Mouse (Mus musculus) olfactory bulb, adult 2 months (tissue): ENCODE results near the gene Ddx55. TPM values are rescaled to one million over a fixed set of nuclear protein-coding genes. Genes with fewer than 3 reads are reported as not detected.

Experiments
- H3K27ac ChIP-seq: fragments of 200-500 bp; 2 replicates; pipeline ENCODE4 v1.5.1; 2012; ENCODE audit warnings: low read depth, low read length; ENCODE audit not compliant: insufficient read depth
- H3K4me1 ChIP-seq: fragments of 200-500 bp; 2 replicates; pipeline ENCODE4 v1.6.1; 2012; ENCODE audit warnings: low read length; ENCODE audit not compliant: control insufficient read depth, insufficient read depth
- H3K4me3 ChIP-seq: fragments of 200-500 bp; 2 replicates; pipeline ENCODE4 v1.5.1; 2012; ENCODE audit warnings: mild to moderate bottlenecking, low read depth, low read length, moderate library complexity; ENCODE audit not compliant: insufficient read depth
- CTCF ChIP-seq: fragments of 200-500 bp; IDR thresholded peaks from 2 replicates; pipeline ENCODE4 v1.5.1; 2012; ENCODE audit warnings: low read depth, mild to moderate bottlenecking, low read length, moderate library complexity; ENCODE audit not compliant: insufficient read depth
- POLR2A ChIP-seq: fragments of 200-500 bp; IDR thresholded peaks from 2 replicates; pipeline ENCODE4 v1.6.1; 2012; ENCODE audit warnings: mild to moderate bottlenecking, low read depth, low read length, moderate library complexity; ENCODE audit not compliant: insufficient read depth
- WGBS: fragments of 180-500 bp; shearing (Covaris S2); methylation state at CpG from one replicate; pipeline ENCODE4 v1.1.7; 2018; 5-methylcytosine and 5-hydroxymethylcytosine counted together
- polyA plus RNA-seq: library from polyadenylated mRNA; stranded (reverse); fragments of >200 nt; gene quantifications from 2 replicates; pipeline ENCODE4 v1.2.4, GENCODE M21; 2012; ENCODE audit warnings: low replicate concordance; ENCODE audit not compliant: missing spikeins, insufficient read depth, insufficient read length

The Ddx55 gene
- not detected in 2 replicates for polyA plus RNA-seq

DNA sequence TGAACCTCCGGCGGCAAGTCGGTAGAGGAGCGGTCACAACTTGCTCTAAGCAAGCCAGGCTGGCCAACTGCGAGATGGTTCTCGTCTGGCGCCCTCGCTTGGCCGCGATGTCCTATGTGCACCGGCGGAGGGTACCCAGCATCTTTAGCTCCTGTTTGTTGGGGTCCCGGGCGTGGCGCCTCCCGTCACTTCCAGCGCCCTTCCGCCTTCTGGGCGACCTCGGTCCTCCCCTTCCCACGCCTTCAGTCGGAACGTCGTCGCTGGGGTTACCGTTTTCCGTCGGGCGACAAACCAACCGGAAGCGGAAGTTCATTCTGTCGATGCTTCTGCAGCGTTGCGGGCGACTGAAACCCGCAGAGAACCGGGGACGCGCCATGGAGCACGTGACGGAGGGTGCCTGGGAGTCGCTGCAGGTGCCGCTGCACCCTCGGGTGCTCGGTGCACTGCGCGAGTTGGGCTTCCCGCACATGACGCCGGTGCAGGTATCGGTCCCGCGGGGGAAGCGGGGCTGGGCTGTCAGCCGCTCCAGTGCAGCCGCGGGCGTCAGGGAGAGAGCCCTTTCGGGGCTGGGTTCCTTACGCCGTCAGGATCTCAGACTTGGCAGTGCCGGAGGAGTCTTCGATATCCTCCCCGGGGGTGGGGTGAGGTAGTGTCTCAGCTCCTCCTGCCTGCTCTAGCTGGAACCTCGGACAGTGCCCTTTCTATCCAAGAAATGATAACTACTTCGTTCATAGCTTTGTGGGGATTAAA lies at the start of gene Ddx55:
Ddx55 (plus strand) TSS at position 307 of the 750 bp plus-strand sequence.
- Histone ChIP-seq H3K4me3 (peak within 1 kb of the TSS; percentile 86), H3K4me1 (peaks cover 2% of the 10 kb centered on the region; the same call in 1 of the 2 replicates), H3K27ac (peak within 1 kb of the TSS; percentile 56; the same call in 1 of the 2 replicates)
- WGBS = under 1% methylated on average over 66 of the region's 66 CpGs
- TF ChIP-seq CTCF (no peak), POLR2A (peak; percentile 72; the same call in 1 of the 2 replicates)

- Histone ChIP-seq H3K4me3 (no peak overlapping the region), H3K27ac (no peak overlapping the region), H3K4me1 (no peaks in the 10 kb centered on the region)
- 52% methylated on average over 14 of the region's 14 CpGs for WGBS
- TF ChIP-seq POLR2A (no peak), CTCF (no peak)
Observed at GRCm38 (mm10) chr5:124503742-124504141, 48.9 kb upstream of the Ddx55 start.

DNA sequence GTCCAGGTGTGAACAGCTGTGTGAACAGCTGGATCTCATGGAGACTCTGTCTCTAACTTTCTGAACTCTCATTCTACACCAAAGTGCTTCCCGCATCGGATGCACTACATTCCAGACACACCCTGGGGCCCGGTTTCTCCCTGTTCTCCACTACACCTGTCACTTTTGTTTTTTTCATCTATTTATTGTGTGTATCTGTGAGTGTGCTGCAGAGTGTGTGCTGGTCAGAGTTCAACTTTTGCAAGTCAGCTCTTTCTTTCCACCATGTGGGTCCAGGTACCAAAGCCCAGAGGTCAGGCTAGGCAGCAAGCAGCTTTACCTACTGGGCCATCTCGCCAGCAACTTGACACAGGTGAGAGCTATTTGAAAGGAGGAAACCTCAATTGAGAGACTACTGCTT lies 47.4 kb upstream of the Ddx55 start:
- TF ChIP-seq CTCF = no peak
- TF ChIP-seq POLR2A = no peak
- no peak overlapping the region for H3K27ac ChIP-seq
- no peaks in the 10 kb centered on the region for H3K4me1 ChIP-seq
- WGBS = 94% methylated on average over 4 of the region's 4 CpGs
- H3K4me3 ChIP-seq = no peak overlapping the region

GRCm38 (mm10) chr5:124506731-124507359 lies 45.8 kb upstream of the Ddx55 start:
- WGBS = 80% methylated on average over 10 of the region's 10 CpGs
- Histone ChIP-seq H3K4me3 (no peak overlapping the region), H3K27ac (no peak overlapping the region), H3K4me1 (no peaks in the 10 kb centered on the region)
- no peak for TF ChIP-seq POLR2A
- TF ChIP-seq CTCF = no peak

- Histone ChIP-seq H3K4me1 (no peaks in the 10 kb centered on the region), H3K4me3 (no peak overlapping the region), H3K27ac (no peak overlapping the region)
- WGBS = 88% methylated on average over 6 of the region's 6 CpGs
- TF ChIP-seq POLR2A (no peak), CTCF (no peak)
Observed at GRCm38 (mm10) chr5:124509200-124509599, 43.5 kb upstream of the Ddx55 start.

GRCm38 (mm10) chr5:124509742-124510237 lies 42.9 kb upstream of the Ddx55 start:
- no peak for TF ChIP-seq POLR2A
- no peak for TF ChIP-seq CTCF
- 72% methylated on average over 12 of the region's 12 CpGs for WGBS

DNA sequence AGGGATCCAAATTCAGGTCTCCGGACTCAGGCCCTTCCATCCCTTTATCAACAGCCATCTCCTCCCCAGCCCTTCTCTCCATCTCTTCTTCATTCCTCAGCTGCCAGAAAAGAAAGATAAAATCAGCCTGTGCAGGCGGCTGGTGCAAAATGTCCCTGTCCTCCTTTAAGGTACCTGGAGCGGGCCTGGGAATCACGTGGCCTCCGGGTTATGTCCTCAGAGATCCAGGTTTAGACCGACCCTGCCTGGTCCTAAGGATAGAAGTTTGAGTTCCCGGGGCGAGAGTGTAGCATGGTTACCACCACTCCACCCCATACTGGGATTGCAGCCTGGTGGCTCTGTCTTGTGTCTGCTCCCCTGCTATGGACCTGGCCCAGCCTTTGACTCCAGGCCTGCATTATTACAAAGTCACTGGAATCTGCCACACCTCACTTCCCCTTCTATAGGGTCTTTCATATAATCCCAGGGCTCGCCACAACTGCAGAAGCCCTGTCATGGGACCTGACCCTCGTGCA lies 42.1 kb upstream of the Ddx55 start:
- WGBS = 93% methylated on average over 10 of the region's 10 CpGs
- no peak overlapping the region for H3K4me3 ChIP-seq
- TF ChIP-seq POLR2A = no peak
- TF ChIP-seq CTCF = no peak
- no peak overlapping the region for H3K27ac ChIP-seq
- no peaks in the 10 kb centered on the region for H3K4me1 ChIP-seq

More at GRCm38 (mm10) chr5:124509742-124510237, 42.9 kb upstream of the Ddx55 start:
- Histone ChIP-seq H3K27ac (no peak overlapping the region), H3K4me1 (no peaks in the 10 kb centered on the region), H3K4me3 (no peak overlapping the region)

DNA sequence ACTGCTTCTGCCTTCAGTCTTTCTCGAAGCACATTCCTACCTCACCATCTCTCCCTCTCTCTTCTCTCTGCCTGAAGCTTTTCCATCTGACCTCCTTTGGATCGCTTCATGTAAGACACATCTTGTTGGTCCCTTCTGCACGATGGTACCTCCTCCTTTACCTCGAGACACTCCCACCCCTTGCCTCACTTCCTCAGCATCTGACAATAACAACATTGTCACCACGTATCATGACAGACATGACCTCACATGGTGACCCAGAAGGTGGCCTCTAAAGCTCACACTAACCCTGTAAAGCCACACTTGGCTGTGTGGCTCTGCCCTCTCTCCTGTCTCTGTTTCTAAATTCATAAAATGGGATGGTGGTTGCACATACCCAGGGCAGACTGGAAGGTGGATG lies 36.9 kb upstream of the Ddx55 start:
- WGBS = 75% methylated on average over 5 of the region's 5 CpGs

GRCm38 (mm10) chr5:124518648-124519047 lies 34.0 kb upstream of the Ddx55 start:
- Histone ChIP-seq H3K27ac (peak overlapping the region; percentile 58), H3K4me3 (no peak overlapping the region), H3K4me1 (peaks cover 14% of the 10 kb centered on the region; the same call in 1 of the 2 replicates)
- TF ChIP-seq CTCF (no peak), POLR2A (no peak)
- 38% methylated on average over 10 of the region's 10 CpGs for WGBS

More for the DNA sequence above, 36.9 kb upstream of the Ddx55 start:
- Histone ChIP-seq H3K4me3 (no peak overlapping the region), H3K4me1 (peaks cover 8% of the 10 kb centered on the region; the same call in 1 of the 2 replicates), H3K27ac (no peak overlapping the region)
- TF ChIP-seq POLR2A (no peak), CTCF (no peak)
